Comparison of ENCODE assay signal across 22 mouse cellular contexts in genomic region chr17:10198662-10199061, GRCm38 (mm10).
DNase-seq lines count a peak whose midpoint lies in the region; ATAC-seq and TF ChIP-seq lines count a peak whose summit lies in the region.
"Had no signal": no experiment of that assay in that cellular context is flagged by ENCODE, and none has a peak within 500 bp of the region (broad histone marks: within the 10 kb centered on the region; RNA-seq: fewer than 3 reads in every experiment).

No protein-coding gene starts in this region.

- TF ChIP-seq CTCF in lung, postnatal 0 days (IDR thresholded peaks at IDR 0.05), result peak; percentile 16; the same call in 1 of the 2 replicates

- no peak overlapping the region for H3K9ac ChIP-seq in lung, postnatal 0 days (replicated peaks; ENCODE audit: low read depth)
- H3K9ac ChIP-seq: forebrain, embryonic 15.5 days; heart, embryonic 13.5 days; neural tube, embryonic 12.5 days had no signal

- intact Hi-C loops in heart, postnatal 14 days (cut with DNase I), result loop anchor here (5.0 to 10.0 kb wide), 3 partner anchors 296 to 546 kb away; no protein-coding TSS in a partner anchor

- no peak for TF ChIP-seq EP300 in lung, postnatal 0 days (IDR thresholded peaks at IDR 0.05)

- H3K4me2 ChIP-seq in lung, postnatal 0 days (replicated peaks; ENCODE audit: low read depth, low read length), result no peak overlapping the region
- no peak overlapping the region for H3K4me2 ChIP-seq in myocyte (ENCODE audit: low read depth)
- H3K4me2 ChIP-seq: forebrain, embryonic 15.5 days; heart, embryonic 13.5 days; neural tube, embryonic 12.5 days had no signal

- ATAC-seq in frontal cortex, adult (ENCODE audit: low TSS enrichment), result 0 out of 2 replicates have a peak, but pooled peaks have one; percentile 24
- no peak for ATAC-seq in lung, postnatal 0 days
- ATAC-seq: CD4-positive, CD25-positive, alpha-beta regulatory T cell, adult 4 months; forebrain, embryonic 15.5 days had no signal

- no peak for TF ChIP-seq POLR2A in myocyte (IDR thresholded peaks at IDR 0.05; ENCODE audit: insufficient read length, low read depth)

- no peak overlapping the region for H3K4me3 ChIP-seq in lung, postnatal 0 days (ENCODE audit: low read depth, low read length)
- no peak overlapping the region for H3K4me3 ChIP-seq in myocyte
- H3K4me3 ChIP-seq: forebrain, embryonic 15.5 days; heart, embryonic 13.5 days; neural tube, embryonic 12.5 days had no signal

- H3K79me2 ChIP-seq in myocyte (ENCODE audit: control insufficient read depth, insufficient read depth), result no peaks in the 10 kb centered on the region

- H3K9me3 ChIP-seq in lung, postnatal 0 days (ENCODE audit: low read length), result no peaks in the 10 kb centered on the region
- H3K9me3 ChIP-seq: forebrain, embryonic 15.5 days; neural tube, embryonic 12.5 days had no signal

- H3ac ChIP-seq in myocyte (ENCODE audit: control insufficient read depth, insufficient read length), result no peak overlapping the region

- no peaks in the 10 kb centered on the region for H3K27me3 ChIP-seq in lung, postnatal 0 days (replicated peaks; ENCODE audit: insufficient read depth, low read length)
- no peaks in the 10 kb centered on the region for H3K27me3 ChIP-seq in myocyte (ENCODE audit: control insufficient read depth, insufficient read depth, insufficient read length)
- H3K27me3 ChIP-seq: forebrain, embryonic 15.5 days; heart, embryonic 13.5 days; neural tube, embryonic 12.5 days had no signal

- no peaks in the 10 kb centered on the region for H3K4me1 ChIP-seq in lung, postnatal 0 days (ENCODE audit: insufficient read depth, low read depth, low read length)
- H3K4me1 ChIP-seq: forebrain, embryonic 15.5 days; neural tube, embryonic 12.5 days had no signal

- no peak overlapping the region for H3K27ac ChIP-seq in lung, postnatal 0 days (ENCODE audit: low read length)
- H3K27ac ChIP-seq: forebrain, embryonic 15.5 days; heart, embryonic 13.5 days; neural tube, embryonic 12.5 days had no signal

- WGBS in lung, postnatal 0 days, result 84% methylated on average over 2 of the region's 2 CpGs

- 0 out of 2 replicates have a peak, but pooled peaks cover 3% of the 10 kb centered on the region for H3K36me3 ChIP-seq in lung, postnatal 0 days (ENCODE audit: insufficient read depth, low read length)
- H3K36me3 ChIP-seq in myocyte (ENCODE audit: control insufficient read depth, insufficient read depth), result peaks cover 29% of the 10 kb centered on the region
- H3K36me3 ChIP-seq: neural tube, embryonic 12.5 days had no signal

- DNase-seq in frontal cortex, postnatal 10 days (ENCODE audit: low spot score in 2 of 2), result no peak
- peak; percentile 46 for DNase-seq in heart, postnatal 4 days
- no peak for DNase-seq in heart, postnatal 14 days
- DNase-seq in lung, postnatal 0 days (ENCODE audit: low spot score), result peak; percentile 45
- no peak for DNase-seq in lung, postnatal 14 days
- no peak for DNase-seq in retina, postnatal 1 day
- DNase-seq: adrenal gland, postnatal 25 days; cerebellum, adult 9-10 months; gastrocnemius, postnatal 36 days; kidney, adult 9 months; kidney, postnatal 14 days; lung, postnatal 36 days; midbrain, embryonic 14.5 days; right cerebral cortex, adult 18-20 months; right cerebral cortex, postnatal 4 days; thymus, adult 2 months had no signal

TF ChIP-seq in myocyte, 11 proteins besides CTCF, POLR2A, EP300 and RAD21:
- TF ChIP-seq REST (IDR thresholded peaks at IDR 0.05; ENCODE audit: insufficient read depth, insufficient read length), result no peak
- peak; percentile 65 for TF ChIP-seq POLR2AphosphoS2 (IDR thresholded peaks at IDR 0.05; ENCODE audit: insufficient read length, low read depth)

Comparison
In these comparisons a context has a peak if more than half of its experiments do, and no peak if none do; other contexts are left out.
1. DNase-seq: peak in heart, postnatal 4 days (single experiment) and lung, postnatal 0 days (single experiment); none in frontal cortex, postnatal 10 days (0 of 2), heart, postnatal 14 days (0 of 2), lung, postnatal 14 days (single experiment) and retina, postnatal 1 day (single experiment).